Mouse (Mus musculus) fat pad, adult 2 months (tissue): ENCODE data around the gene Aloxe3.

Experiments used
- DNase-seq: peaks from one replicate; pipeline ENCODE4 v3.0.0-alpha.2; 2011; ENCODE audit warnings: low read depth, low spot score; ENCODE audit errors: extremely low read depth

The Aloxe3 gene

DNA sequence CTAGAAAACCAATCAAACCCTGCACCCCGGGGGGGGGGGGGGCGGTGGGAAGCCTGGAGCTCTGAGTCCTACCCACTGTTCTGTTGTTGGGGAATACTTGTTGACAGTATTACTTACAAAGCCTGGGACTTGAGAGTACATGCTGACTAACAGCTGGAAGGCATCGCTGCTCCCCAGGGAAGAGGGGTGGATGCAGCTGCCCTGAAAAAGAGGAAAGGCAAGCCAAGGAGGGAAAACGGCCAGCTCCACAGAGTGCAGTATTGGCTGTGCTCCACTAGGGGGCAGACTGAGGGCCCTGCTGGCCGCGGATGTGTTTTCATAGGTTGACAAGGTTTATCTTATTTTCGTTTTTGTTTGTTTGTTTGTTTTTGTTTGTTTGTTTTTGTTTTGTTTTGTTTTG is 45.9 kb downstream of the Aloxe3 start:
- DNase-seq: no peak

DNA sequence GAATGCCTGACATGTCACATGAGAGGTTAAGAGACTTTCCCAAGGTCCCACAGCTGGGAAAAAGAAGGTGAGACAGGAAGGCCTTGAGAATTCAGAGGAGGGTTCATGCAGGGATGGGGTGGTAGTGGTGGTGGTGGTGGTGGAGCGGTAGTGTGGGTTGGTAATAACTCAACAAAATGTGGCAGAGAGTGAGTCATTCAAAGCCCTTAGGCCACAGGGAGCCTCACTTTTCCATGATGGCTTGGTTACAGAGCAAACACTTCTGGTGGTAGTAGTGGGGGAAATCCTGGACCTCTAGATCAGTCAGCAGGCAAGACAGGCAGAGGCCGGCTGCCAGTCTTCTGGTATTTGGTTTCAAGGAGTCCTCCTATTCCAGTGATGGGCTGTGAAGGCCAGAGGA is 46.9 kb downstream of the Aloxe3 start:
- DNase-seq: no peak

DNA sequence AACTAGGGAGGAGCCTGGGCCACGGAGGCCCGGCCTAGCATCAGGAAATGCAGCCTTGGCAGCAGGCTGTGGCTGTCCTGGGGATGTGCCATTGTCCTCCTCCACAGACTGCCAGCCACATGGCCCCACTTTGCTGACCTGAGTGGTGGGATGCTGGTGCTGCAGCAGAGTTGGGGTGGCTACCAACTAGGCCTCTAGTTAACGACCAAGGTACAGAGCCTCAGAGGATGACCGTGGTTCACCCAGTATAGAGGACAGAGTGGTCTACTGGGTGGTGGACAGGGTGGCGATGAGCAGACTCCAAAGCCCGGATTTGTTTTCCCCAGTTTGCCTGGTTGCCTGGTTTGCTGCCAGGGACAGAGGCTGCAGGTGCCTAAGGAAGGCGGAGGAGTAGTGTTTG is 49.0 kb downstream of the Aloxe3 start:
- DNase-seq: no peak

DNA sequence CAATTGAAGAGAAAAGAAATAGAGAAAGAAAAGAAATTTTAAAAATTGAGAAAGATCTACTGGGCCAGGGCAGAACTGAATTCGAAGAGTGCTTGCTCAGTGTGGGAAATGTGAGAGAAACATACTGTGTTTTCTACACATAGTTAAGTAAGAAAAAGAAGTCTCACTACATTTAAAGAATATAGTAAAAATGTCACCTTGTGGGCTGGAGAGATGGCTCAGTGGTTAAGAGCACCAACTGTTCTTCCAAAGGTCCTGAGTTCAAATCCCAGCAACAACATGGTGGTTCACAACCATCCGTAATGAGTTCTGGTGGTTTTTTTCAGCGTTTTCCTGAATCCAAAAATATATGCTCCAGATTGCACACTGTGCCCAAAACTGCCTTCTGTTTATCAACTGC is 52.8 kb downstream of the Aloxe3 start:
- DNase-seq: no peak

DNA sequence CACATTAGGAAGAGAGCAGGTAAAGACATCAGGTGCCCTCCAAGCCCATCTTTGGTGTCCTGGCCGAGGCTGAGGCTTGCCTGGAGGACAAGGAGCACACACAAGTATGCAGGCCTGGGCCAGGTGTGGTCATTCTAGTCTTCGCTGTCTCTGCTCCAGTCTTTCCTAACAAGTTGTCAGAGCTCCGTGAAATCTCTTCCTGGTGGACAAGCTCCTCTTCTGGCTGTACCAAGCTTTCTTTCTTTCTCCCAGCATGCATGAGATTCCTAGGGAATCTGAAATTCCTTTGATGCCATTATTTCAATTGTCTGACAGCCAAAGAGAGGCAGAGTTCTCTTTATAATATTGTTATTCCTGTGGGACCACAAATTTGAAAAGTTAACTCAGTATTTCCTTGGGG is 53.8 kb downstream of the Aloxe3 start:
- no peak for DNase-seq

DNA sequence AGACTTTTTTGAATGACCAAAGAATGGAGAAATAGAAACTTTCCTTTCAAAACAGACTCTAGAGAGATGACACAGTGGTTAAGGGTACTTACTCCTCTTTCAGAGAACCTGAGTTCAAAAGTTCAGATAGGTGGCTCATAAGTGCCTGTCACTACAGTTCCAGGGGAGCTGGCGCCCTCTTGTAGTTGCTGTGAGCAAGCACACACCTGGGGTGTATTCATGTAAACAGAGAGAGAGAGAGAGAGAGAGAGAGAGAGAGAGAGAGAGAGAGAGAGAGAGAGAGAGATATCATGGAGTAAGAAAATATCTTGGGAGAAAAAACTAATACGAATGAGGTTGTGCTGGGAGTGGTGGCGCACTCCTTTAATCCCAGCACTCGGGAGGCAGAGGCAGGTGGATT is 54.4 kb downstream of the Aloxe3 start:
- no peak for DNase-seq

DNA sequence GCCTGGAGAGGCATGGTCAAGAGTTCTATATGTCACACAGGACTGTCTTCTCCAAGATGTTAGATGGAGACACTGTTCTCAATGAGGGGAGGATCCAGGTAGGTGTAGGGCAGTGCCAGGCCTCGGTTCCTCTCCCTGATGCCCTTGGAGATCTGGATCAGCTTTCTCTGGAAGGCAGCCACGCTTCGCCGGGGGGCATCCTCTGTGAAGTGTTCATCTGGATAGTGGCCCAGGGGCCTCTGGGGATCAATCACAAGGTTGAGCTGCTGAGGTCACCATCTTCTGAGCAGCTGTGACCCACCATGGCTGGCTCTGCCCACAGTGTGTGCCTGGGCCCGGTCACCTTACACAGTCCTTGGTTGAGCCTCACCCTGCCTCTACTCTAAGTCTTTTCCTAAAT is 59.3 kb downstream of the Aloxe3 start:
- no peak for DNase-seq

DNA sequence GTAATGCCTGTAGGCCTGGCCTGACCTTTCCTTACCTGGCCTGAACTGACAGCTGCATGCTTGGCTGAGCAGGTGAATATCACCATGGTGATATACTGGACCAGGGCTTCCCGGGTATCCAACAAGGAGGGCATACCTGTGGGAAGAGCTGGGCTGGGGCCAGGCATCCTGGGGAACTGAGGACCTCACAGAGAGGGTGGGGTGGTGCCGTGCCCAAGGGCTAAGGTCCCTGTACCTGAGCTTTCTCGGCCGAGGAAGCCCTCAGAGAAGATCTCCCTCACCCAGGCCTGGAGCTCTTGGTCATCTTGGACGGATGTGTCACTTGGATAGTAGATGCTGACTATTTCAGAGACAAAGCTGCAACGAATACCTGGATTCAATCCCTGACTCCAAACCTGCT is 60.2 kb downstream of the Aloxe3 start:
- no peak for DNase-seq

DNA sequence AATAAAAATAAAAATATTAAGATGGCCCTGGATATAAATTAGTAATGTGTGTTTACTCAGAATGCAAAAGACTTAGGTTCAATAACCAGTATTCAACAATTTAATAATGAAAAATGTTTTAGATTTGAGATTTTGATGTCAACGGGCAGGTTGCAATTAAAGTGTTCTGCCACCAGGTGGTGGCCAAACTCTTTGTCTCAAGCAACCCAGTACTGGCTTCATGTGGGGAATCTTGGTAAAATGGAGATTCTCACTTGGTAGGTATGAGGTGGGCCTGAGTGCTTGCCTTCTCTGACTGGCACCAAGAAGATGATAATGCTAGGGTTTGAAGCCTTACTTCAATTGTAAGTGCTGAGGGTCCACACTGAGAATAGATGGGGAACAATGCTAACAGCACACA is 67.1 kb downstream of the Aloxe3 start:
- no peak for DNase-seq

DNA sequence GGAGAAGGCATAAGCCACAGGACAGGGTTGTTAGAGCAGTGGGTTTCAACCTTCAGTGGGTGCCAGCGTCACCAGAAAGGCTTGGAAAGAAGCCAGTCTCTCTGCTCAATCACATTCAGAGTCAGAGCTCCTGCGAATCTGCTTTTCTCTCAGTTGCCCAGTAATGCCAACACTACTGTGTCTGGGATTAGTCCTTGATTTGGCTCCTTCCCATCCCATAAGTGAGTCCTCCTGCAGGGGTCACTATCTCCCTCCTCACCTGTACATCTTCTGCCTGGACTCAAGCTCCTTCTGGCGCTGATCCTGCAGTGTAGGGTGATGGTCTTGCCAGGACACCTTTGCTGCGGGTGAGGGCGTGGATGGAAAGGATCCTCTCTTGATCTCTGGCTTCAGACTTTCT is 71.1 kb downstream of the Aloxe3 start:
- DNase-seq: no peak

DNA sequence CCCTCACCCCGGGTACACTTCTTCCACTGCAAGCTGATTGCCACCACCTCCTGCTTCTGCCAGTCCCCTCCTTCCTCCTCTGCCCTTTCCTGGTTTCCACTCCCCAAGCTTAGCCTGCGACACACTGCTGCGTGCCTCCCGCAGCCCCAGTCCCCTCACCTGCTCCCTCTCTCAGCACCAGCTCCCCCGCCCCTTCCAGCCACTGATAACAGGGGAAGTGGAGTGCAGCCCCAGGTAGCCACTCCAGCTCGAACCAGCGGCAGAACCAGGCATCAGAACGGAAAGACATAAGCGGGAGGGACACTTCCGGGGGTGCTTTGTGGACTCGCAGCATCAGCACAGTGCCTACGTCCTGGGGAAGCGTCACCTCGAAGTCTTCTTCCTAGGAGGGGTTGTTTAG is 71.5 kb downstream of the Aloxe3 start:
- DNase-seq: no peak

DNA sequence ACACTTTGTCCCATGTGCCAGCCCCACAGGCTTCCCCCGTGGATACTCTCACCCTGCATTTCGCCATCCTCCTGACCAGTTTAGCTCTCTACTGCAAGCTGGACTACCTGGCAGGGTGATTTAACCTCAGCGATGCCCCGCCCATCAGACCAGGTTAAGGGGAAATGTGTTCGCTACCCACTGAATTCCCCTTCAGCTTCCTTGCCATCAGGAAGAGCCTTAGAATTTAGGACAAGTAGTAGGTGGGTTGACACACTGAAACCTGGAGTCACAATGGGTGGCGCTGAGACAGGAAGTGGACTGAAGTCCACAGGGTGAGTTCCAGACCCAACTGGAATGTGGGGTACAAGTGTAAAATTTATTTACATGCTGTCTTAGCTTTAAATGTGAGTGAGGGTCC is 72.0 kb downstream of the Aloxe3 start, which contains the start of gene Alox8:
Gene Alox8, minus strand, starts transcription at position 101 of the 400 bp plus-strand sequence.
- no peak for DNase-seq
